Mouse (Mus musculus) right cerebral cortex, adult 2 months (tissue): ENCODE data around the gene Clca3a2.
"Not testable (repeated sequence)": the region's sequence is repeated elsewhere in the genome, so short reads cannot be mapped to it uniquely, and the experiment has no call there.

Experiments used
- DNase-seq, 2 experiments: peaks; one replicate each; pipeline ENCODE4 v3.0.0; 2021 to 2022; ENCODE audit warnings: low spot score in 2 of 2

Clca3a2 gene

DNA sequence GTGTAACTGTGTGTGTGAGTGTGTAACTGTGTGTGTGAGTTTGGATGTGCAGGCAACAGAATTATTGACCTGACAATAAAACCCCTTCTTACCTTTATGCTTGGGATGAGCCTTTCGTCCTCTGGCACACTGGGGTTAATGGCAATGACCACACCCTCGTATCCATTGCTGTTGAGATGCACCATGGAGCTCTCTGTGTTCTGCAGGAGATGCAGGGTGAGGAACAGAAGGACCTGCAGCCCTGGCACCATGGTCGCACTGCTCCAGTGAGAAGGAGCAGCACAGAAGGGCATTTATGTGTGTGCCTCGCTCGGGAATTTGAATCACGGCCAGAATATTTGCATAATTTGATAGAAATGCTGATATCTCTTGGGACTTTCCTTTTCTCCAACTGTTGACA, at the start of gene Clca3a2:
Clca3a2 (minus strand) TSS at position 276 of the 400 bp plus-strand sequence.
- DNase-seq, result not testable (repeated sequence)

DNA sequence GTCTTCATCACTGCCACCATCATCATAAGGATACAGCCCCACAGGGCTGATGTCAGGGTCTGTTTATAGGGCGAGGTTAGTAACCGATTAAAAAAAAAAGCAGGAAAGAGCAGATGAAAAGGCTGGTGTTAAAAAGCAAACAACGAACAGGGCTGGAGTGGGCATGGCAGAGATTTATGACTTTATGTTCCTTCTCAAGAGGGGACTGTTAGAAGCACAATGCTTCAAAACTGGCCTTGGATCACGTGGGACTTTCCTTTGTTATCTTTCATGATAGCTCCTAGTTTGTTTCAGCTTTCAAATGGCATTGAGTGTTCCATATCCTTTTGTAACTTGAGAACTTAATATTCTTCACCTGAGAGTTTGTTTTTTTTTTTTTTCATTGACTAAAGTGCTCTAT, 30.3 kb upstream of the Clca3a2 start:
- DNase-seq, result no peak

- not testable (repeated sequence) for DNase-seq
Measured at GRCm38 (mm10) chr3:144849014-144849556, 29.8 kb upstream of the Clca3a2 start, which contains the start of gene Clca3b. Gene Clca3b, minus strand, starts transcription at chr3:144849357.

GRCm38 (mm10) chr3:144827257-144827656, 8.0 kb upstream of the Clca3a2 start:
- DNase-seq, result no peak

DNA sequence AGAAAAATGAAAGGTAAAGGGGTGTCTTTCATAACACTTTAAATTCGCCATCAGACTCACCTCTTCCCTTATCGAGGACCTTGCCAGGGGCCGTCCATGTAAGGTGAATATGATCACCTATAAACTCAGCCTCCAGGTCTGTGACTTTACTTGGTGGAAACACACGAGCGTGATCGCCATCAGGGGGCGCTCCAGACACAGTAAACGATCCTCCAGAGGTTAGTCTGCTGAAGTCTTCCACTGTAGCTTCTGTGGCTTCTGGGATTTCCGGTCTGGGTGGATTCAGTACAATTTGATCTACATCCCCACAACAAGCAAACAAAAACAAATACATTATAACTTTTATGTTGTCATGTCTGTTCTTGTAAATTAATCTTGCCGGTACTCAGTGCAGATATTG, 5.9 kb upstream of the Clca3a2 start:
- peak; percentile 92 to 93 for DNase-seq

DNA sequence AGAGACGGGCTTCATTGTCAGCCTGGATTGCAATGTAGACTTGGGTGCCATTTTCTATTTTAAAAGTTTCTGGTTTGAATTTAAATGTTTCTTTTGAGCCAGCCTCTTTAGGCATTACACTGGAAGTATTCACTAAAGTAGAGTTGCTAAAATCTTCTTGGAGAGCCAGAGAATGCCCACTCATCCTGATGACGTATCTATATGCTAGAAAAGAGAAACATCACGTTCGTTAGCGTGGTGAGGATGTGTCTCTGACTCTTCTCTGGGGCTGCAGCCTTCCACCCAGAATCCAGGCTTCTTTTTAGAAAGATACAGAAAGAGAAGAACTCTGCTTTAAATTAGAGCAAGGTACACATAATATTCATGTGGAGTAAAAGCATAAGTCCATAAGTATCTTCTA, 4.0 kb upstream of the Clca3a2 start:
- no peak for DNase-seq

DNA sequence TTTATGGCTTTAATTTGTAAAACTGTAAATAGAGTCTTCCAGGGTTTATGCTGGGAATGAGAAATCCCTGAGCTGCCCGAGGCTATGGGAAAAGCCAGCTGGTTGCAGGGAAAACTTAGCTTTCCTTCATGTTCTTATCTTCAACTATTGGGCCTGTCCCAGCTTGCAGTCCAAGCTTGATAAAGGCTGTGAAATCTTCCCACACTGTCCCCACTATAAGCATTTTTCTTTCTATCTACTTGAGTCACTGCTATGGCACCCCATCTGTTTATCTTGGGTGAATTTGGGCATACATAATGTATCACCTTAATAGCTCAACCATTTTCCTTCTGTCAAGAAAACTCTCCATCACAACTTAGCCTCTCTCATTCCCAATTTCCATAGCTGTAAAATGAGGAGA, 1.3 kb upstream of the Clca3a2 start:
- no peak for DNase-seq

DNA sequence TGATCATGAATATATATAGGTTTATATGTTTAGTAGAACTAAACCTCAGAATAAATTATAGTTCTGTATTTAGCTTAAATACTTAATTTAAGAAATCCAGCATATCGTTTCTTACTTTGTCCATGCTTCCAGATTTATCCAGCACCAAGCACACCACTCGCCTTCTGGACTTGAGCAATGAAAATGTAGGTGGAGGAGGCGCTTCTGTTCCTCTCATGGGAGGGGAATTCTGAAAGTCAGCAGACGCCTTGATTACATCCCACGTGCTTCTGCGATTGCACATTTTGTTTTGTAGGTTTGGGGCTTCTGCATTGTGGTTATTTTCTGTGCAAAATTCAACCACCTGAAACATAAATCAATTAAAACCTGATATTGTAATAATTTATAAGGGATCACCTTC, 6.0 kb downstream of the Clca3a2 start:
- not testable (repeated sequence) for DNase-seq

DNA sequence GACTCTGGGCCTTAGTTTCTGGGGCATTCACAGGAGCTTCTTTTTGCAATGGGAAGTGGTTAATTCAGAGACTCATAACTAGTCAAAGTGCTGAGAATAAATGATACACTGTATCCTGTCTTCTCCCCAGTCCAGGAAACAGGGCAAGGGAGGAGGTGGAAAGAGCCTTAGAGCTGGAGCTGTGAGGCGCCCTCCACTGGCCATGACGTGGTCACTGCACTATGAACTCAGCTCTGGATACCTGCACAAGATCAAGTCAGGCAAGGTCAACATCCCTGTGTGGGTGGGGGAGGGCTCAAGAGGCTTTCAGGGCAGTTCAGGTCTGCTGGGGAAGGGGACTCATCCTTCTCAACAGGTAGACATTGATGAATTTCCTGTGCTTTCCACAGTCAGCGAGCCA, 7.5 kb downstream of the Clca3a2 start:
- DNase-seq, result no peak

- not testable (repeated sequence) for DNase-seq
Measured at GRCm38 (mm10) chr3:144808153-144808925, 11.0 kb downstream of the Clca3a2 start.

DNA sequence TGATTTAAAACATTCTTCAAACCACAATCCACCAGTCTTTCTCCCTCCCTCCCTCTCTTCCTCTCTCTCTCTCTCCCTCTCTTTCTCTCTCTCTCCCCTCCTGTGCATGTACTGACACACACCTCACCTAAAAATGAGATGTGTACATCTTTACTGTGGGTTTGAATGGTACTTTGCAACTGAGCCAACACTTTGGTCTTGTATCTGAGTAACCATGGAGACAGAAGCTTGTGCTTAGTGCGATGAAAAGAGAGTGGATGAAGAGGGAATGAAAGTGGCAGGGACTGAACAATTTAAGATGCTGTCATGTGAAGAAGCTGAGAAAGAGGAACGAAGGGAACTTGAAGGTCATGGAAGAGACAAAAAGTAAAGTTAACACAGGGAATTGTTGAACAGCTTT, 12.7 kb downstream of the Clca3a2 start:
- not testable (repeated sequence) for DNase-seq

DNA sequence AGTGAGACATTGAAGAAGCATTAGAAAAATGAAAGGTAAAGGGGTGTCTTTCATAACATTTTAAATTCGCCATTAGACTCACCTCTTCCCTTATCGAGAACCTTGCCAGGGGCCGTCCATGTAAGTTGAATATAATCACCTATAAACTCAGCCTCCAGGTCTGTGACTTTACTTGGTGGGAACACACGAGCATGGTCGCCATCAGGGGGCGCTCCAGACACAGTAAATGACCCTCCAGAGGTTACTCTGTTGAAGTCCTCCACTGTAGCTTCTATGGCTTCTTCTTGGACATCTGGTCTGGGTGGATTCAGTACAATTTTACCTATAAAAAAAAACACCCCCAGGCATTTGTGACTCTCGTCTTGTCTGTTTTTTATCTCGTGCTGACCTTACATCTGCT, 17.4 kb downstream of the Clca3a2 start:
- peak; percentile 23 to 34 for DNase-seq

GRCm38 (mm10) chr3:144785181-144786148, 33.8 kb downstream of the Clca3a2 start:
- no peak for DNase-seq

- DNase-seq, result no peak
Measured at GRCm38 (mm10) chr3:144765161-144765560, 54.1 kb downstream of the Clca3a2 start.

- no peak for DNase-seq
Measured at GRCm38 (mm10) chr3:144761454-144761853, 57.8 kb downstream of the Clca3a2 start.

- no peak for DNase-seq
Measured at GRCm38 (mm10) chr3:144760592-144761309, 58.5 kb downstream of the Clca3a2 start, which contains the start of gene Clca3a1. Gene Clca3a1, minus strand, starts transcription at chr3:144760977.

DNA sequence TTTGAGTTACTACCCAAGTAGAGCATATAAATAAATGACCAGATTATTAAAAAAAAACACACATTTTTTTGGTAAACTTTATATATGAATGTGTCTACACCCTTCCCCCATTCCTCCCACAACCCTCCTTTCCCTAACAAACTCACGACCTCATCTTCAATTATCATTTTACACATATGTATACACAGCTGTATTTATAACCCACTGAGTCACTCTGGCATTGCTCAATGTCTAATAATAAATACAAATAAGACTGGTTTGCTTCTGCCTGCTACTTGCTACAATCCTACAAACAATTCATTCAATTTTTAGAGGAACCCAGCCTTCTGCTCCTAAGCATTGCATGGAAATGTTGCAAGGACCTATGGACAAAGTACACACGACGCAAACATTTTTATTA, 59.6 kb downstream of the Clca3a2 start:
- no peak for DNase-seq

GRCm38 (mm10) chr3:144756103-144756502, 63.2 kb downstream of the Clca3a2 start:
- DNase-seq, result not testable (repeated sequence)

GRCm38 (mm10) chr3:144753120-144753519, 66.2 kb downstream of the Clca3a2 start:
- DNase-seq, result no peak

- DNase-seq, result not testable (repeated sequence)
Measured at GRCm38 (mm10) chr3:144749062-144749963, 70.0 kb downstream of the Clca3a2 start.
